11 mouse cellular contexts compared by ENCODE assay signal in genomic region chr16:44617041-44617440, GRCm38 (mm10). TPM values are rescaled to one million over a fixed set of nuclear protein-coding genes. Genes with fewer than 3 reads are reported as not detected.
A peak's percentile ranks its signal among the peaks of the same experiment; 100 is the strongest.
DNase-seq lines count a peak whose midpoint lies in the region; ATAC-seq and TF ChIP-seq lines count a peak whose summit lies in the region.
"Had no signal": no experiment of that assay in that cellular context is flagged by ENCODE, and none has a peak within 500 bp of the region (broad histone marks: within the 10 kb centered on the region; RNA-seq: fewer than 3 reads in every experiment).

No protein-coding gene starts in this region.

- no peak for TF ChIP-seq CTCF in gastrocnemius, adult 2 months (IDR thresholded peaks at IDR 0.05)
- no peak for TF ChIP-seq CTCF in lung, embryonic 14.5 days (IDR thresholded peaks at IDR 0.05; ENCODE audit: low read depth)
- TF ChIP-seq CTCF in kidney, adult 2 months (conservative IDR thresholded peaks at IDR 0.05; ENCODE audit: insufficient read depth, insufficient read length, low read depth, low read length), result no peak

- no peak for DNase-seq in gastrocnemius, adult 2 months
- DNase-seq in gastrocnemius, postnatal 36 days, result no peak
- peak; percentile 70 for DNase-seq in lung, embryonic 14.5 days
- no peak for DNase-seq in lung, postnatal 10 days
- no peak for DNase-seq in spleen, postnatal 36 days (ENCODE audit: low spot score in 2 of 2)
- no peak for DNase-seq in kidney, adult 2 months
- DNase-seq: right cerebral cortex, adult 18-20 months had no signal

- 43% methylated on average over 6 of the region's 6 CpGs for WGBS in lung, embryonic 14.5 days
- 45% methylated on average over 6 of the region's 6 CpGs for WGBS in embryonic facial prominence, embryonic 15.5 days
- 50% methylated on average over 6 of the region's 6 CpGs for WGBS in limb, embryonic 15.5 days
- 78% methylated on average over 6 of the region's 6 CpGs for WGBS in kidney, adult 2 months

- intact Hi-C loops in gastrocnemius, adult 2 months (cut with DNase I), result no loop called here
- intact Hi-C loops in gastrocnemius, postnatal 36 days (cut with DNase I), result no loop called here

- H3K36me3 ChIP-seq in lung, embryonic 14.5 days (ENCODE audit: insufficient read depth), result no peaks in the 10 kb centered on the region
- no peaks in the 10 kb centered on the region for H3K36me3 ChIP-seq in embryonic facial prominence, embryonic 15.5 days
- no peaks in the 10 kb centered on the region for H3K36me3 ChIP-seq in limb, embryonic 15.5 days
- no peaks in the 10 kb centered on the region for H3K36me3 ChIP-seq in kidney, adult 2 months (ENCODE audit: control insufficient read depth, insufficient read depth, low read length)

- no peaks in the 10 kb centered on the region for H3K27me3 ChIP-seq in lung, embryonic 14.5 days (ENCODE audit: insufficient read depth, low read length)
- H3K27me3 ChIP-seq in embryonic facial prominence, embryonic 15.5 days, result no peaks in the 10 kb centered on the region
- H3K27me3 ChIP-seq in limb, embryonic 15.5 days, result no peaks in the 10 kb centered on the region
- no peaks in the 10 kb centered on the region; the same call in 1 of the 2 replicates for H3K27me3 ChIP-seq in kidney, adult 2 months (replicated peaks; ENCODE audit: control insufficient read depth, insufficient read depth, low read length)
- H3K27me3 ChIP-seq: megakaryocyte, embryonic 14.5 days had no signal

- H3K9ac ChIP-seq in lung, embryonic 14.5 days, result no peak overlapping the region
- no peak overlapping the region for H3K9ac ChIP-seq in embryonic facial prominence, embryonic 15.5 days
- H3K9ac ChIP-seq in limb, embryonic 15.5 days, result no peak overlapping the region

- peak overlapping the region; percentile 51; the same call in 1 of the 2 replicates for H3K27ac ChIP-seq in gastrocnemius, adult 2 months
- H3K27ac ChIP-seq in lung, embryonic 14.5 days (ENCODE audit: low read depth), result peak overlapping the region; percentile 93
- H3K27ac ChIP-seq in embryonic facial prominence, embryonic 15.5 days (replicated peaks), result peak overlapping the region; percentile 92
- H3K27ac ChIP-seq in limb, embryonic 15.5 days, result peak overlapping the region; percentile 94
- H3K27ac ChIP-seq in kidney, adult 2 months (ENCODE audit: insufficient read depth, low read depth, low read length), result no peak overlapping the region

- TF ChIP-seq POLR2A in kidney, adult 2 months (IDR thresholded peaks at IDR 0.05; ENCODE audit: low read depth, low read length), result no peak

- no peak overlapping the region for H3K4me3 ChIP-seq in gastrocnemius, adult 2 months
- H3K4me3 ChIP-seq in lung, embryonic 14.5 days (ENCODE audit: low read depth, low read length), result no peak overlapping the region
- H3K4me3 ChIP-seq in embryonic facial prominence, embryonic 15.5 days (replicated peaks), result no peak overlapping the region
- H3K4me3 ChIP-seq in limb, embryonic 15.5 days, result no peak overlapping the region
- H3K4me3 ChIP-seq in kidney, adult 2 months (ENCODE audit: insufficient read depth, low read depth, low read length), result no peak overlapping the region
- H3K4me3 ChIP-seq: megakaryocyte, embryonic 14.5 days had no signal

- H3K4me2 ChIP-seq in lung, embryonic 14.5 days, result peak overlapping the region; percentile 45; the same call in 1 of the 2 replicates
- H3K4me2 ChIP-seq in embryonic facial prominence, embryonic 15.5 days (replicated peaks), result no peak overlapping the region
- no peak overlapping the region for H3K4me2 ChIP-seq in limb, embryonic 15.5 days

- peak; percentile 22; the same call in 1 of the 2 replicates for ATAC-seq in lung, embryonic 14.5 days (ENCODE audit: insufficient read depth)
- no peak for ATAC-seq in embryonic facial prominence, embryonic 15.5 days (ENCODE audit: insufficient number of reproducible peaks, low FRiP score, low TSS enrichment, low read depth)
- ATAC-seq in limb, embryonic 15.5 days (ENCODE audit: insufficient number of reproducible peaks, low FRiP score, low TSS enrichment, low read depth), result no peak

- H3K4me1 ChIP-seq in lung, embryonic 14.5 days (ENCODE audit: insufficient read depth), result 0 out of 2 replicates have a peak, but pooled peaks cover 16% of the 10 kb centered on the region
- peaks cover 54% of the 10 kb centered on the region for H3K4me1 ChIP-seq in embryonic facial prominence, embryonic 15.5 days
- peaks cover 66% of the 10 kb centered on the region for H3K4me1 ChIP-seq in limb, embryonic 15.5 days
- no peaks in the 10 kb centered on the region for H3K4me1 ChIP-seq in kidney, adult 2 months (ENCODE audit: control insufficient read depth, insufficient read depth, low read length)
- H3K4me1 ChIP-seq: megakaryocyte, embryonic 14.5 days had no signal

- no peaks in the 10 kb centered on the region for H3K9me3 ChIP-seq in lung, embryonic 14.5 days (ENCODE audit: low read depth, low read length)
- no peaks in the 10 kb centered on the region for H3K9me3 ChIP-seq in embryonic facial prominence, embryonic 15.5 days (replicated peaks)
- no peaks in the 10 kb centered on the region for H3K9me3 ChIP-seq in limb, embryonic 15.5 days
- H3K9me3 ChIP-seq: megakaryocyte, embryonic 14.5 days had no signal

RNA-seq across cellular contexts. Expression of gene Boc, which starts 58.3 kb away (rescaled TPM):
- total RNA-seq in gastrocnemius, adult 2 months (2021), result 1 to 10 TPM; 2.6 to 5.0 TPM
- 1 to 10 TPM; 3.7 to 3.8 TPM for total RNA-seq in gastrocnemius, postnatal 36 days (2021)
- 36.4 and 38.8 TPM in 2 replicates for polyA plus RNA-seq in lung, embryonic 14.5 days (2014; fragmentation: Nextera tagmentation; extraction: Ambion mirVana)
- 42.3 and 49.1 TPM in 2 replicates for polyA plus RNA-seq in embryonic facial prominence, embryonic 15.5 days (2015; fragmentation: Nextera tagmentation; extraction: Ambion mirVana)
- 56.1 and 57.6 TPM in 2 replicates for polyA plus RNA-seq in limb, embryonic 15.5 days (2015; fragmentation: Nextera tagmentation; extraction: Ambion mirVana)
- 8.5 and 8.8 TPM in 2 replicates for polyA plus RNA-seq in kidney, adult 2 months (2012; rRNA removed)
- total RNA-seq: common myeloid progenitor, adult 5-6 weeks had no signal
